Mouse (Mus musculus): ENCODE data around the gene Col2a1.

DNA sequence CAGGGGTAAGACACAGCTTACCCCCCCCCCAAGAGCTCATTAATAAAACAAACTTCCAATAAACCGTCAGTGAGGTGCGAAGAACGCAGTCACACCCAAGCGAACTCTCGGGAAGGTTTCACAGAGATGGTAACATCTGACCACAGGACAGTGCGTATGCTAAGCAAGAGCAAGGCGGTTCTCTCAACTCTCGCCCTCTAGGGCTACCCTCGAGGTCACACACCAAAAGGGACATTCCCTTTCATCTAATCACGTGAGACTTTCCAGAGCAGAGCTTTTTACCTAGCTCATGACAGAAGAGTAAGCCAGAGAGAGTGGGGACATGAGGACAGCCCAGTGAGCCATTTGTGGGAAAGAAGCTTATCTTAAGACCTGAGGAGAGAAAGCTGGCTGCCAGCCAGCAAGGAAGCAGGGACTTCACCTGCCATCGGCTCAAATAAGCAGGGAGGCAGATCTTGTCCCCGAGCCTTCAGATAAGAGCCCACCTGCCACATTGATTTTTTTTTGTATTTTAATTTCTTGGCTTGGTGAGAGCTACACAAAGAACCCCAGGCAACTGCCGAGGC lies 75.2 kb downstream of the Col2a1 start:
- TF ChIP-seq POLR2A (IDR thresholded peaks at IDR 0.05; ENCODE audit: borderline replicate concordance, low read depth, low read length) = no peak
- TF ChIP-seq CTCF (IDR thresholded peaks at IDR 0.05; ENCODE audit: low read depth, low read length) = no peak

Measured in bone marrow macrophage, adult 2 months (primary cell).